Mouse (Mus musculus) E14TG2a.4 (cell line): Measurements from ENCODE around the gene Hcn2.

Source experiments
- CTCF ChIP-seq: conservative IDR thresholded peaks from 2 replicates; pipeline ENCODE4 v1.5.1; 2014; ENCODE audit warnings: low read length
- NANOG ChIP-seq: IDR thresholded peaks from 2 replicates; pipeline ENCODE4 v1.6.1; 2014; ENCODE audit warnings: borderline replicate concordance, low read length, mixed read lengths
- POU5F1 ChIP-seq: IDR thresholded peaks from 2 replicates; pipeline ENCODE4 v1.6.1; 2014; ENCODE audit warnings: low read length, borderline replicate concordance

DNA sequence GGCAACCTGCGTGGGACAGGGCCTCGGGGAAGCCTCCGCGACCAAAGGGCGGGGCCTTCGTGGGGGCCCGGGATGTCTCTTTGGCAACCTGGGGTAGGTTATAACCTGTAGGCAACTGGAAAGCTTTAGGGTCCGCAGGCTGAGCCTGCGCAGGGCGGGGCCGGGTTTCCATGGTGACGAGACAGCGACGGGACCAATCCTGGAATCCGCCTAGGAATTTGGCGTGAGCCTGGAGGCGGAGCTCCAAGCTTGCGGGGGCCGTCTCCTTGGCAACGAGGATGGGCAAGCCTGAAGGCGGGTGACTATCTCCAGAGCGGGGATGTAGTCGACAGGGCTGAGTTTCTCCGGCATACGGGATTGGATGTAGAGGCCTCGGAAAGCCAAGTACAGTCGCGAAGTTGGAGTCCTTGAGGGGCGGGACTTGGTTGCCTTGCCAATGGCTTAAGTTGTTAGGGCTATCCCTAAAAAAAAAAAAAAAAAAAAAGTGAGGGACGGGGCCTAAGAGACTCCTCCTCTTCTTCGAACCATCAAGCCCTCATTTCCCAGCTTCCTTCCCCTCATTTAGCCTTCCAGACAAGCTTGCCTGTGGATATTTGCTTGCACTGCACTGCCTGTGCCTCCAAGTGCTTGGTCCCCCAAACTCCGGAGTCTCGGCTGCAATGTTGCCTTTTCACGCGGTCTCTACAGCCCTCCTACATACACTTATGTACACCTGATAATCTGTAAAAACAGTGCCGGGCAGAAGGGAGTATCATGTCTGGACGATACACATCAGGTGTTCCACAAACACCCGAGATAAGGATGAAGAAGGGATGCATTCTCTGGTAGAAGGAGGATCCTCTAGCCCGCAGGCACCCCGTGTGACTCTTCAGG is 51.2 kb downstream of the Hcn2 start:
- TF ChIP-seq CTCF (no peak), POU5F1 (no peak), NANOG (no peak)
